Mouse (Mus musculus) embryonic facial prominence, embryonic 13.5 days (tissue): ENCODE measurements around the gene Ermard. TPM values are rescaled to one million over a fixed set of nuclear protein-coding genes. Genes with fewer than 3 reads are reported as not detected.
"Not testable (repeated sequence)": the region's sequence is repeated elsewhere in the genome, so short reads cannot be mapped to it uniquely, and the experiment has no call there.

ENCODE experiments used
- ATAC-seq: fragments of 200-750 bp; cut with Nextera tagmentation; 2 replicates; pipeline ENCODE4 v1.8.0; 2017; ENCODE audit warnings: low read depth; ENCODE audit not compliant: insufficient number of reproducible peaks, insufficient read depth, low FRiP score, low TSS enrichment
- H3K27ac ChIP-seq: fragments of 300-500 bp; sonication (generic); 2 replicates; pipeline ENCODE4 v1.5.1; 2015; ENCODE audit warnings: moderate library complexity, mild to moderate bottlenecking, inconsistent platforms
- H3K27me3 ChIP-seq: fragments of 300-500 bp; sonication (generic); 2 replicates; pipeline ENCODE4 v1.6.1; 2015; ENCODE audit warnings: mild to moderate bottlenecking, inconsistent platforms
- H3K36me3 ChIP-seq: fragments of 300-500 bp; sonication (generic); 2 replicates; pipeline ENCODE4 v1.6.1; 2015; ENCODE audit warnings: mild to moderate bottlenecking, inconsistent platforms
- H3K4me1 ChIP-seq: fragments of 300-500 bp; sonication (generic); 2 replicates; pipeline ENCODE4 v1.6.1; 2015; ENCODE audit warnings: inconsistent platforms
- H3K4me2 ChIP-seq: fragments of 300-500 bp; sonication (generic); 2 replicates; pipeline ENCODE4 v1.6.1; 2015; ENCODE audit warnings: moderate library complexity, mild to moderate bottlenecking, inconsistent platforms
- H3K4me3 ChIP-seq: fragments of 300-500 bp; sonication (generic); 2 replicates; pipeline ENCODE4 v1.5.1; 2015; ENCODE audit warnings: mild to moderate bottlenecking, inconsistent platforms
- H3K9ac ChIP-seq: fragments of 300-500 bp; sonication (generic); 2 replicates; pipeline ENCODE4 v1.6.1; 2015; ENCODE audit warnings: mild to moderate bottlenecking, inconsistent platforms
- H3K9me3 ChIP-seq: fragments of 300-500 bp; sonication (generic); 2 replicates; pipeline ENCODE4 v1.6.1; 2016; ENCODE audit warnings: inconsistent platforms
- WGBS: fragments of 180-500 bp; shearing (Covaris S2); methylation state at CpG from one replicate; pipeline ENCODE4 v1.1.7; 2015; ENCODE audit warnings: mixed read lengths; 5-methylcytosine and 5-hydroxymethylcytosine counted together
- polyA plus RNA-seq: library from polyadenylated mRNA; unstranded; fragments of >200 nt; fragmentation: Nextera tagmentation; extraction: Ambion mirVana; gene quantifications from 2 replicates; pipeline ENCODE4 v1.2.1, GENCODE M21; 2015

The Ermard gene
- polyA plus RNA-seq, 1 experiment from 2014 or later, result 88.0 TPM

DNA sequence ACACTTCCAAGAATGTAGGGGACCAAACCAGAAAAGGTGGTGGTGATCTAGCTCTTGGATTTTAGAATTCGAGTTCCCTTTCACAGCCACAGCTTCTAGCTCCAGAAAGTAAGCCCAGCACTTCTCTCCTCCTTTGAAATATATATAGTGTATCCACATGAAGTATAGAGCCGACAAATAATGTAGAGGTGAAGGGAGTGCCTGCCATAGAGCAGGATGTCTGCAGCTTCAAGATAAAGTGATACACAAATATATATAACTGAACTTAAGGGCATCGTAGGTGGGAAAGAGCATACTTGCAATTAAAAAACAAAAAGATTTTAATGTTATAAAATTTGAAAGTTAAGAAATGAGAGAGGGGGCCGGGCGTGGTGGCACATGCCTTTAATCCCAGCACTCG, 15.5 kb upstream of the Ermard start:
- not testable (repeated sequence) for H3K9ac ChIP-seq, H3K4me2 ChIP-seq, H3K36me3 ChIP-seq, H3K27ac ChIP-seq, ATAC-seq, H3K4me3 ChIP-seq, H3K27me3 ChIP-seq, H3K9me3 ChIP-seq, H3K4me1 ChIP-seq
- no CpG with 5 or more reads among the region's 6 CpGs for WGBS

GRCm38 (mm10) chr17:15031414-15031813, 9.6 kb upstream of the Ermard start:
- not testable (repeated sequence) for H3K27ac ChIP-seq, ATAC-seq
- no CpG with 5 or more reads among the region's 4 CpGs for WGBS

DNA sequence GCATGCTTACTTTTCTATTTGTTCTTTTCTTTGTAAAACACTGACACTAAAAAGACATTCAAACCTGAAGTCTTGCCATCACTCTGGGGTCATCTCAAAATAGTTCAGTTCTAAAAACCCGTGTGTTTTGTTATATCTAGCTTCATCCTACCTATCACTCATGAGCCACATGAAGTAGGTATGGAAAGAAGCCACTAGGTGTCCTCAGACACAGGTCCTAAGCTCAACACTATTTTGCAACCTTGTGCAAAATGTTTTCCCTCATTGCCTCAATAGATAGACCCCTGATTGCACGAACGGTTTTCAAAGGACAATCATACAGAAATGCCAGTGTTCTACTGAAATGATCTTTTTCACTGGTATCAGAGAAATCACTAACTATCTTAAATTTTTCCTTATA, 553 bp upstream of the Ermard start:
- not testable (repeated sequence) for H3K36me3 ChIP-seq, H3K4me2 ChIP-seq, H3K27me3 ChIP-seq, H3K4me3 ChIP-seq, H3K27ac ChIP-seq, H3K9me3 ChIP-seq, H3K9ac ChIP-seq, H3K4me1 ChIP-seq, ATAC-seq
- no CpG with 5 or more reads among the region's 3 CpGs for whole genome bisulfite sequencing

More at GRCm38 (mm10) chr17:15031414-15031813, 9.6 kb upstream of the Ermard start:
- H3K4me2 ChIP-seq, H3K9ac ChIP-seq, H3K27me3 ChIP-seq, H3K9me3 ChIP-seq, H3K4me1 ChIP-seq, H3K4me3 ChIP-seq, H3K36me3 ChIP-seq: not testable (repeated sequence)

- H3K4me3 ChIP-seq, H3K9ac ChIP-seq, H3K27me3 ChIP-seq, H3K9me3 ChIP-seq, H3K4me2 ChIP-seq, H3K4me1 ChIP-seq, ATAC-seq, H3K36me3 ChIP-seq, H3K27ac ChIP-seq: not testable (repeated sequence)
- no CpG with 5 or more reads among the region's 1 CpGs for WGBS
Measured at GRCm38 (mm10) chr17:15050338-15050737, 9.3 kb downstream of the Ermard start.

DNA sequence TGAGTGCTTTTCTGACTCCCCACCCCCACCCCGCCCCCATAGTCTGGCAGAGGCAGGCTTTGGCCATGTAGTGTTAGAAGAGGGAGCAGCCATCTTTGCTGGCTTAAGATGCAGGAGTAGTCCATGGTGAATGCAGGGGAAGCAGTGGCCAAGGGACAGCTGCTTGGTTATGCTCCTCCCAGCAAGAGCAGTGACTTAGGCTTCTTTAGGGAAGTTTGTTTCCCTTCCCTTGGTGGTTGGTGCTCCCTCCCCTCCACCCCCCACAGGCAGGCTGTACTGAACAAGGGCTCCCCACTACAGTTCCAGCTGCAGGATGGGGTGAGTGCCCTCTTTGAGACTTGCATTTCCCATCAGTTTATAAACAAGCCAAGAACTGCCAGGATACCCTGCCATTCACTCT, 11.8 kb downstream of the Ermard start:
- H3K27me3 ChIP-seq, H3K4me2 ChIP-seq, H3K4me1 ChIP-seq, H3K9ac ChIP-seq, H3K9me3 ChIP-seq, H3K4me3 ChIP-seq, H3K27ac ChIP-seq: not testable (repeated sequence)
- H3K36me3 ChIP-seq, result peaks cover 23% of the 10 kb centered on the region
- 0 out of 2 replicates have a peak, but pooled peaks have one; percentile 26 for ATAC-seq
- WGBS, result 62% methylated on average over 1 of the region's 1 CpGs

- H3K36me3 ChIP-seq, result peaks cover 28% of the 10 kb centered on the region
- 90% methylated on average over 6 of the region's 8 CpGs for WGBS
- not testable (repeated sequence) for H3K27ac ChIP-seq, H3K4me1 ChIP-seq, H3K4me2 ChIP-seq, H3K9me3 ChIP-seq, H3K9ac ChIP-seq, H3K4me3 ChIP-seq, ATAC-seq, H3K27me3 ChIP-seq
Measured at GRCm38 (mm10) chr17:15053183-15053828, 12.3 kb downstream of the Ermard start.

GRCm38 (mm10) chr17:15053829-15054200, 12.8 kb downstream of the Ermard start:
- not testable (repeated sequence) for H3K27me3 ChIP-seq, H3K27ac ChIP-seq, H3K9me3 ChIP-seq, ATAC-seq, H3K4me1 ChIP-seq, H3K4me2 ChIP-seq, H3K4me3 ChIP-seq, H3K9ac ChIP-seq
- H3K36me3 ChIP-seq, result peaks cover 31% of the 10 kb centered on the region
- WGBS, result 88% methylated on average over 13 of the region's 13 CpGs

GRCm38 (mm10) chr17:15055925-15056324, 14.9 kb downstream of the Ermard start:
- H3K27me3 ChIP-seq, result no peaks in the 10 kb centered on the region
- WGBS, result 86% methylated on average over 4 of the region's 4 CpGs
- no peak overlapping the region for H3K27ac ChIP-seq
- no peak for ATAC-seq
- H3K4me1 ChIP-seq, result no peaks in the 10 kb centered on the region
- H3K36me3 ChIP-seq, result peaks cover 46% of the 10 kb centered on the region
- H3K9me3 ChIP-seq, result no peaks in the 10 kb centered on the region
- no peak overlapping the region for H3K4me3 ChIP-seq
- H3K9ac ChIP-seq, result no peak overlapping the region
- no peak overlapping the region for H3K4me2 ChIP-seq

GRCm38 (mm10) chr17:15058161-15058591, 17.2 kb downstream of the Ermard start:
- no peaks in the 10 kb centered on the region for H3K9me3 ChIP-seq
- no peak overlapping the region for H3K4me3 ChIP-seq
- peaks cover 66% of the 10 kb centered on the region for H3K36me3 ChIP-seq
- H3K9ac ChIP-seq, result no peak overlapping the region
- no peak for ATAC-seq
- H3K4me1 ChIP-seq, result no peaks in the 10 kb centered on the region
- no peaks in the 10 kb centered on the region for H3K27me3 ChIP-seq
- 90% methylated on average over 5 of the region's 5 CpGs for WGBS
- no peak overlapping the region for H3K4me2 ChIP-seq
- H3K27ac ChIP-seq, result no peak overlapping the region

- ATAC-seq, result no peak
- no peak overlapping the region for H3K9ac ChIP-seq
- no peaks in the 10 kb centered on the region for H3K4me1 ChIP-seq
- H3K36me3 ChIP-seq, result peaks cover 76% of the 10 kb centered on the region
- WGBS, result 95% methylated on average over 14 of the region's 14 CpGs
- no peak overlapping the region for H3K4me2 ChIP-seq
- no peaks in the 10 kb centered on the region for H3K9me3 ChIP-seq
- no peak overlapping the region for H3K4me3 ChIP-seq
- H3K27ac ChIP-seq, result no peak overlapping the region
- H3K27me3 ChIP-seq, result no peaks in the 10 kb centered on the region
Measured at GRCm38 (mm10) chr17:15059646-15060045, 18.6 kb downstream of the Ermard start.

- peaks cover 72% of the 10 kb centered on the region for H3K36me3 ChIP-seq
- H3K4me2 ChIP-seq, result no peak overlapping the region
- no peak overlapping the region for H3K27ac ChIP-seq
- no peaks in the 10 kb centered on the region for H3K4me1 ChIP-seq
- WGBS, result 77% methylated on average over 6 of the region's 6 CpGs
- no peaks in the 10 kb centered on the region for H3K27me3 ChIP-seq
- ATAC-seq, result no peak
- H3K4me3 ChIP-seq, result no peak overlapping the region
- no peak overlapping the region for H3K9ac ChIP-seq
- no peaks in the 10 kb centered on the region for H3K9me3 ChIP-seq
Measured at GRCm38 (mm10) chr17:15060356-15060755, 19.3 kb downstream of the Ermard start.

GRCm38 (mm10) chr17:15065391-15066024, 24.5 kb downstream of the Ermard start:
- no peak for ATAC-seq
- H3K9me3 ChIP-seq, result no peaks in the 10 kb centered on the region

More at GRCm38 (mm10) chr17:15065391-15066024, 24.5 kb downstream of the Ermard start:
- 43% methylated on average over 13 of the region's 13 CpGs for WGBS
- peaks cover 5% of the 10 kb centered on the region for H3K4me1 ChIP-seq
- no peak overlapping the region for H3K4me3 ChIP-seq
- H3K27me3 ChIP-seq, result no peaks in the 10 kb centered on the region
- H3K4me2 ChIP-seq, result 0 out of 2 replicates have a peak overlapping the region, but pooled peaks have one; percentile 24
- H3K27ac ChIP-seq, result no peak overlapping the region
- no peak overlapping the region for H3K9ac ChIP-seq
- peaks cover 30% of the 10 kb centered on the region for H3K36me3 ChIP-seq
